Mouse (Mus musculus) intestine, embryonic 15.5 days (tissue): ENCODE results near the gene Vapb. TPM values are rescaled to one million over a fixed set of nuclear protein-coding genes. Genes with fewer than 3 reads are reported as not detected.
A peak's percentile ranks its signal among the peaks of the same experiment; 100 is the strongest.

Experiments
- ATAC-seq: fragments of 200-750 bp; cut with Nextera tagmentation; 2 replicates; pipeline ENCODE4 v1.8.0; 2017; ENCODE audit warnings: moderate TSS enrichment, moderate library complexity
- H3K27ac ChIP-seq: fragments of 300-500 bp; sonication (generic); 2 replicates; pipeline ENCODE4 v1.5.1; 2015; ENCODE audit warnings: mild to moderate bottlenecking, inconsistent platforms
- H3K27me3 ChIP-seq: fragments of 300-500 bp; sonication (generic); replicated peaks from 2 replicates; pipeline ENCODE4 v1.6.1; 2015; ENCODE audit warnings: inconsistent platforms
- H3K36me3 ChIP-seq: fragments of 300-500 bp; sonication (generic); 2 replicates; pipeline ENCODE4 v1.6.1; 2015; ENCODE audit warnings: inconsistent platforms
- H3K4me1 ChIP-seq: fragments of 300-500 bp; sonication (generic); replicated peaks from 2 replicates; pipeline ENCODE4 v1.6.1; 2015; ENCODE audit warnings: inconsistent platforms
- H3K4me2 ChIP-seq: fragments of 300-500 bp; sonication (generic); replicated peaks from 2 replicates; pipeline ENCODE4 v1.6.1; 2015; ENCODE audit warnings: mild to moderate bottlenecking, inconsistent platforms
- H3K4me3 ChIP-seq: fragments of 300-500 bp; sonication (generic); replicated peaks from 2 replicates; pipeline ENCODE4 v1.5.1; 2015; ENCODE audit warnings: inconsistent platforms
- H3K9ac ChIP-seq: fragments of 300-500 bp; sonication (generic); 2 replicates; pipeline ENCODE4 v1.6.1; 2015; ENCODE audit warnings: inconsistent platforms
- H3K9me3 ChIP-seq: fragments of 300-500 bp; sonication (generic); 2 replicates; pipeline ENCODE4 v1.6.1; 2016; ENCODE audit warnings: inconsistent platforms
- WGBS: fragments of 180-500 bp; shearing (Covaris S2); methylation state at CpG from one replicate; pipeline ENCODE4 v1.1.7; 2015; 5-methylcytosine and 5-hydroxymethylcytosine counted together
- polyA plus RNA-seq: library from polyadenylated mRNA; unstranded; fragments of >200 nt; fragmentation: Nextera tagmentation; extraction: Ambion mirVana; gene quantifications from 2 replicates; pipeline ENCODE4 v1.2.1, GENCODE M21; 2015

Vapb gene
- polyA plus RNA-seq, 1 experiment from 2014 or later: 13.3 TPM

- H3K9ac ChIP-seq: no peak overlapping the region
- no peak overlapping the region for H3K4me2 ChIP-seq
- no peak overlapping the region for H3K27ac ChIP-seq
- H3K27me3 ChIP-seq: no peaks in the 10 kb centered on the region
- peaks cover 28% of the 10 kb centered on the region for H3K4me1 ChIP-seq
- no peak overlapping the region for H3K4me3 ChIP-seq
- no peaks in the 10 kb centered on the region for H3K36me3 ChIP-seq
- ATAC-seq: no peak
- no peaks in the 10 kb centered on the region for H3K9me3 ChIP-seq
- WGBS: 51% methylated on average over 9 of the region's 9 CpGs
Measured at GRCm38 (mm10) chr2:173742744-173743143, 5.4 kb downstream of the Vapb start.

- Histone ChIP-seq H3K27ac (no peak overlapping the region), H3K4me3 (no peak overlapping the region), H3K9ac (no peak overlapping the region), H3K4me1 (peaks cover 19% of the 10 kb centered on the region), H3K27me3 (no peaks in the 10 kb centered on the region), H3K9me3 (no peaks in the 10 kb centered on the region), H3K4me2 (no peak overlapping the region), H3K36me3 (no peaks in the 10 kb centered on the region)
- ATAC-seq: peak; percentile 61
- WGBS: 88% methylated on average over 7 of the region's 7 CpGs
Measured at GRCm38 (mm10) chr2:173744070-173744815, 6.9 kb downstream of the Vapb start.

GRCm38 (mm10) chr2:173748961-173749659 lies 11.8 kb downstream of the Vapb start:
- H3K36me3 ChIP-seq: no peaks in the 10 kb centered on the region
- no peak overlapping the region for H3K27ac ChIP-seq
- WGBS: 73% methylated on average over 2 of the region's 2 CpGs
- H3K9ac ChIP-seq: no peak overlapping the region
- 0 out of 2 replicates have a peak, but pooled peaks cover 7% of the 10 kb centered on the region for H3K4me1 ChIP-seq
- no peak overlapping the region for H3K4me2 ChIP-seq
- H3K4me3 ChIP-seq: no peak overlapping the region
- H3K27me3 ChIP-seq: no peaks in the 10 kb centered on the region
- peak; percentile 80 for ATAC-seq
- no peaks in the 10 kb centered on the region for H3K9me3 ChIP-seq

- peaks cover 4% of the 10 kb centered on the region for H3K4me1 ChIP-seq
- H3K4me2 ChIP-seq: no peak overlapping the region
- H3K27ac ChIP-seq: no peak overlapping the region
- no peaks in the 10 kb centered on the region for H3K27me3 ChIP-seq
- H3K9ac ChIP-seq: no peak overlapping the region
- H3K36me3 ChIP-seq: no peaks in the 10 kb centered on the region
- no peak overlapping the region for H3K4me3 ChIP-seq
- ATAC-seq: no peak
- H3K9me3 ChIP-seq: no peaks in the 10 kb centered on the region
- 67% methylated on average over 8 of the region's 8 CpGs for WGBS
Measured at GRCm38 (mm10) chr2:173755433-173756144, 18.3 kb downstream of the Vapb start.

- no peak overlapping the region for H3K27ac ChIP-seq
- peaks cover 4% of the 10 kb centered on the region for H3K4me1 ChIP-seq
- H3K9me3 ChIP-seq: no peaks in the 10 kb centered on the region
- no peak overlapping the region for H3K4me3 ChIP-seq
- H3K36me3 ChIP-seq: no peaks in the 10 kb centered on the region
- H3K9ac ChIP-seq: no peak overlapping the region
- ATAC-seq: no peak
- H3K4me2 ChIP-seq: no peak overlapping the region
- WGBS: 70% methylated on average over 8 of the region's 8 CpGs
- no peaks in the 10 kb centered on the region for H3K27me3 ChIP-seq
Measured at GRCm38 (mm10) chr2:173757624-173758155, 20.4 kb downstream of the Vapb start.

- H3K4me1 ChIP-seq: no peaks in the 10 kb centered on the region; the same call in 1 of the 2 replicates
- H3K27me3 ChIP-seq: no peaks in the 10 kb centered on the region
- ATAC-seq: no peak
- no peaks in the 10 kb centered on the region for H3K9me3 ChIP-seq
- H3K36me3 ChIP-seq: no peaks in the 10 kb centered on the region
- H3K4me2 ChIP-seq: no peak overlapping the region
- 82% methylated on average over 6 of the region's 6 CpGs for WGBS
- H3K4me3 ChIP-seq: no peak overlapping the region
- H3K9ac ChIP-seq: no peak overlapping the region
- H3K27ac ChIP-seq: no peak overlapping the region
Measured at GRCm38 (mm10) chr2:173760607-173761006, 23.3 kb downstream of the Vapb start.

GRCm38 (mm10) chr2:173764629-173765028 lies 27.3 kb downstream of the Vapb start:
- H3K27me3 ChIP-seq: no peaks in the 10 kb centered on the region
- H3K27ac ChIP-seq: no peak overlapping the region
- no peak overlapping the region for H3K4me2 ChIP-seq
- WGBS: 40% methylated on average over 3 of the region's 3 CpGs
- H3K9me3 ChIP-seq: no peaks in the 10 kb centered on the region
- ATAC-seq: no peak
- H3K4me3 ChIP-seq: no peak overlapping the region
- peaks cover 13% of the 10 kb centered on the region for H3K4me1 ChIP-seq
- no peak overlapping the region for H3K9ac ChIP-seq
- H3K36me3 ChIP-seq: no peaks in the 10 kb centered on the region

- ATAC-seq: no peak
- Histone ChIP-seq H3K4me3 (no peak overlapping the region), H3K4me2 (no peak overlapping the region), H3K9ac (no peak overlapping the region), H3K27ac (no peak overlapping the region), H3K36me3 (no peaks in the 10 kb centered on the region), H3K9me3 (no peaks in the 10 kb centered on the region), H3K27me3 (no peaks in the 10 kb centered on the region), H3K4me1 (peaks cover 17% of the 10 kb centered on the region)
- 38% methylated on average over 8 of the region's 8 CpGs for WGBS
Measured at GRCm38 (mm10) chr2:173767959-173768595, 30.8 kb downstream of the Vapb start.

GRCm38 (mm10) chr2:173769183-173769582 lies 31.9 kb downstream of the Vapb start:
- no peak for ATAC-seq
- Histone ChIP-seq H3K27me3 (no peaks in the 10 kb centered on the region), H3K36me3 (no peaks in the 10 kb centered on the region), H3K9me3 (no peaks in the 10 kb centered on the region), H3K9ac (no peak overlapping the region), H3K27ac (no peak overlapping the region), H3K4me3 (no peak overlapping the region), H3K4me1 (peaks cover 17% of the 10 kb centered on the region), H3K4me2 (no peak overlapping the region)
- 56% methylated on average over 10 of the region's 10 CpGs for WGBS

- 0 out of 2 replicates have a peak, but pooled peaks have one; percentile 23 for ATAC-seq
- H3K9ac ChIP-seq: no peak overlapping the region
- no peaks in the 10 kb centered on the region for H3K27me3 ChIP-seq
- H3K9me3 ChIP-seq: no peaks in the 10 kb centered on the region
- WGBS: 68% methylated on average over 5 of the region's 5 CpGs
- H3K27ac ChIP-seq: no peak overlapping the region
- H3K36me3 ChIP-seq: no peaks in the 10 kb centered on the region
- H3K4me2 ChIP-seq: no peak overlapping the region
- no peak overlapping the region for H3K4me3 ChIP-seq
- peaks cover 17% of the 10 kb centered on the region for H3K4me1 ChIP-seq
Measured at GRCm38 (mm10) chr2:173770620-173771019, 33.3 kb downstream of the Vapb start.

- no peaks in the 10 kb centered on the region for H3K9me3 ChIP-seq
- H3K4me1 ChIP-seq: peaks cover 17% of the 10 kb centered on the region
- H3K4me2 ChIP-seq: no peak overlapping the region
- no peak overlapping the region for H3K9ac ChIP-seq
- H3K27me3 ChIP-seq: no peaks in the 10 kb centered on the region
- H3K36me3 ChIP-seq: 0 out of 2 replicates have a peak, but pooled peaks cover 4% of the 10 kb centered on the region
- no peak overlapping the region for H3K27ac ChIP-seq
- peak; percentile 39; the same call in 1 of the 2 replicates for ATAC-seq
- no peak overlapping the region for H3K4me3 ChIP-seq
- 48% methylated on average over 8 of the region's 8 CpGs for WGBS
Measured at GRCm38 (mm10) chr2:173771706-173772105, 34.4 kb downstream of the Vapb start.

- Histone ChIP-seq H3K27me3 (no peaks in the 10 kb centered on the region), H3K4me2 (no peak overlapping the region), H3K4me3 (no peak overlapping the region), H3K9me3 (no peaks in the 10 kb centered on the region), H3K36me3 (peaks cover 11% of the 10 kb centered on the region; the same call in 1 of the 2 replicates), H3K9ac (no peak overlapping the region), H3K4me1 (peaks cover 3% of the 10 kb centered on the region; the same call in 1 of the 2 replicates), H3K27ac (no peak overlapping the region)
- 65% methylated on average over 3 of the region's 3 CpGs for WGBS
- ATAC-seq: no peak
Measured at GRCm38 (mm10) chr2:173775556-173775955, 38.2 kb downstream of the Vapb start.
